Mouse (Mus musculus) small intestine, adult 2 months (tissue): ENCODE measurements around the gene Them7.
A peak's percentile ranks its signal among the peaks of the same experiment; 100 is the strongest.

Source experiments
- CTCF ChIP-seq: fragments of 200-500 bp; IDR thresholded peaks from 2 replicates; pipeline ENCODE4 v1.5.1; 2012; ENCODE audit warnings: low read depth, mild to moderate bottlenecking, control low read depth, inconsistent platforms, low read length, moderate library complexity, mixed read lengths; ENCODE audit not compliant: insufficient replicate concordance, insufficient read length; ENCODE audit errors: extremely low read depth
- POLR2A ChIP-seq: fragments of 200-500 bp; IDR thresholded peaks from 2 replicates; pipeline ENCODE4 v1.6.1; 2012; ENCODE audit warnings: low read depth, mild to moderate bottlenecking, control low read depth, inconsistent platforms, low read length, moderate library complexity

DNA sequence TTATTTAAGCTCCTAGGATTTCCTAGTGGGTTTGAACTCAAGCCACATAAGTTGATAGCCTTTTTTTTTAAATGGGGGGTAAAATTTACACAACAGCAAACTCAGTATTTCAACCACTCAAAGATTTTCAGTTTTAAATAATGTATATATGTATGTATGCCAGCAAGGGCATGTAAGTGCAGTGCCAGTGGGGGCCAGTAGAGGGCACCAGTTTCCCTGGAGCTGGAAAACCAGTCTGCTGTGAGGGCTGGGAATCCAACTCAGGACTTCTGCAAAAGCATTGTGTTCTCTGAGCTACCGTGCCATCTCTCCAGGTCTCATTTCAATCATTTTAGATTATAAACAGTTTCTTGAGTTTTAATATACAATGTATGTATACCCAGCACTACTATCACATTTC lies 74.8 kb downstream of the Them7 start:
- peak; percentile 49; the same call in 1 of the 2 replicates for TF ChIP-seq CTCF
- TF ChIP-seq POLR2A: no peak
